In genomic region chr13:46842185-46842584, GRCm38 (mm10) we compare ENCODE assay signal across 11 mouse cellular contexts.
DNase-seq lines count a peak whose midpoint lies in the region; ATAC-seq and TF ChIP-seq lines count a peak whose summit lies in the region.
"Had no signal": no experiment of that assay in that cellular context is flagged by ENCODE, and none has a peak within 500 bp of the region (broad histone marks: within the 10 kb centered on the region; RNA-seq: fewer than 3 reads in every experiment).

No protein-coding gene starts in this region.

- ATAC-seq in embryonic facial prominence, embryonic 12.5 days (ENCODE audit: insufficient number of reproducible peaks, insufficient read depth, low FRiP score, low TSS enrichment), result no peak
- ATAC-seq in lung, postnatal 0 days, result peak; percentile 86
- ATAC-seq in midbrain, embryonic 14.5 days (ENCODE audit: low FRiP score, low TSS enrichment), result no peak
- no peak for ATAC-seq in midbrain, postnatal 0 days (ENCODE audit: low FRiP score)
- ATAC-seq: liver, postnatal 0 days had no signal

- no peak for TF ChIP-seq EP300 in lung, postnatal 0 days (IDR thresholded peaks at IDR 0.05)

- no peak overlapping the region for H3K4me3 ChIP-seq in embryonic facial prominence, embryonic 12.5 days
- no peak overlapping the region for H3K4me3 ChIP-seq in embryonic facial prominence, embryonic 10.5 days
- H3K4me3 ChIP-seq in lung, postnatal 0 days (ENCODE audit: low read depth, low read length), result no peak overlapping the region
- H3K4me3 ChIP-seq in midbrain, embryonic 14.5 days (replicated peaks; ENCODE audit: low read depth, low read length), result no peak overlapping the region
- no peak overlapping the region for H3K4me3 ChIP-seq in midbrain, postnatal 0 days (ENCODE audit: low read depth, low read length)
- H3K4me3 ChIP-seq: neural tube, embryonic 13.5 days had no signal

- no peaks in the 10 kb centered on the region for H3K36me3 ChIP-seq in embryonic facial prominence, embryonic 12.5 days
- H3K36me3 ChIP-seq in embryonic facial prominence, embryonic 10.5 days (replicated peaks), result peaks cover 3% of the 10 kb centered on the region; the same call in 1 of the 2 replicates
- H3K36me3 ChIP-seq in lung, postnatal 0 days (ENCODE audit: insufficient read depth, low read length), result no peaks in the 10 kb centered on the region
- no peaks in the 10 kb centered on the region for H3K36me3 ChIP-seq in midbrain, embryonic 14.5 days (ENCODE audit: control insufficient read depth, insufficient read depth, low read length)
- H3K36me3 ChIP-seq in midbrain, postnatal 0 days (ENCODE audit: insufficient read depth, low read length), result no peaks in the 10 kb centered on the region
- H3K36me3 ChIP-seq: neural tube, embryonic 13.5 days had no signal

- no peaks in the 10 kb centered on the region; the same call in 1 of the 2 replicates for H3K4me1 ChIP-seq in embryonic facial prominence, embryonic 12.5 days
- peaks cover 3% of the 10 kb centered on the region; the same call in 1 of the 2 replicates for H3K4me1 ChIP-seq in embryonic facial prominence, embryonic 10.5 days
- no peaks in the 10 kb centered on the region for H3K4me1 ChIP-seq in lung, postnatal 0 days (ENCODE audit: insufficient read depth, low read depth, low read length)
- peaks cover 4% of the 10 kb centered on the region for H3K4me1 ChIP-seq in midbrain, embryonic 14.5 days (ENCODE audit: control insufficient read depth, insufficient read depth, low read length)
- no peaks in the 10 kb centered on the region for H3K4me1 ChIP-seq in midbrain, postnatal 0 days (ENCODE audit: insufficient read depth, low read length)

- 79% methylated on average over 8 of the region's 8 CpGs for WGBS in embryonic facial prominence, embryonic 12.5 days
- WGBS in embryonic facial prominence, embryonic 10.5 days, result 74% methylated on average over 8 of the region's 8 CpGs
- 51% methylated on average over 8 of the region's 8 CpGs for WGBS in lung, postnatal 0 days
- WGBS in midbrain, embryonic 14.5 days, result 67% methylated on average over 8 of the region's 8 CpGs
- WGBS in midbrain, postnatal 0 days, result 64% methylated on average over 8 of the region's 8 CpGs

- no peak overlapping the region for H3K4me2 ChIP-seq in embryonic facial prominence, embryonic 12.5 days (replicated peaks)
- H3K4me2 ChIP-seq in lung, postnatal 0 days (replicated peaks; ENCODE audit: low read depth, low read length), result no peak overlapping the region; the same call in 1 of the 2 replicates
- no peak overlapping the region for H3K4me2 ChIP-seq in midbrain, embryonic 14.5 days (ENCODE audit: low read length)
- H3K4me2 ChIP-seq in midbrain, postnatal 0 days (ENCODE audit: low read depth, low read length, poor library complexity, severe bottlenecking), result no peak overlapping the region
- H3K4me2 ChIP-seq: neural tube, embryonic 13.5 days had no signal

- no peaks in the 10 kb centered on the region for H3K9me3 ChIP-seq in embryonic facial prominence, embryonic 12.5 days
- no peaks in the 10 kb centered on the region for H3K9me3 ChIP-seq in embryonic facial prominence, embryonic 10.5 days
- no peaks in the 10 kb centered on the region for H3K9me3 ChIP-seq in lung, postnatal 0 days (ENCODE audit: low read length)
- H3K9me3 ChIP-seq in midbrain, embryonic 14.5 days (ENCODE audit: control insufficient read depth, low read length), result no peaks in the 10 kb centered on the region
- H3K9me3 ChIP-seq in midbrain, postnatal 0 days (ENCODE audit: low read length), result no peaks in the 10 kb centered on the region
- H3K9me3 ChIP-seq: neural tube, embryonic 13.5 days had no signal

- H3K9ac ChIP-seq in embryonic facial prominence, embryonic 12.5 days, result no peak overlapping the region
- no peak overlapping the region for H3K9ac ChIP-seq in lung, postnatal 0 days (replicated peaks; ENCODE audit: low read depth)
- H3K9ac ChIP-seq in midbrain, embryonic 14.5 days (replicated peaks; ENCODE audit: low read length), result no peak overlapping the region
- no peak overlapping the region for H3K9ac ChIP-seq in midbrain, postnatal 0 days (replicated peaks; ENCODE audit: low read length, poor library complexity, severe bottlenecking)
- H3K9ac ChIP-seq: liver, postnatal 0 days; neural tube, embryonic 13.5 days had no signal

- no peak for DNase-seq in embryonic facial prominence, embryonic 10.5 days (ENCODE audit: low spot score)
- peak; percentile 39 for DNase-seq in adrenal gland, adult 8-10 months
- DNase-seq in fibroblast of lung, adult 2 months (ENCODE audit: low read depth), result peak; percentile 72
- peak; percentile 71 for DNase-seq in lung, postnatal 0 days (ENCODE audit: low spot score)
- DNase-seq in midbrain, embryonic 14.5 days, result no peak
- no peak for DNase-seq in frontal cortex, postnatal 10 days (ENCODE audit: low spot score in 2 of 2)
- no peak for DNase-seq in midbrain, postnatal 0 days (ENCODE audit: low spot score)
- DNase-seq: liver, postnatal 0 days had no signal

- H3K27ac ChIP-seq in embryonic facial prominence, embryonic 12.5 days, result 0 out of 2 replicates have a peak overlapping the region, but pooled peaks have one; percentile 43
- H3K27ac ChIP-seq in embryonic facial prominence, embryonic 10.5 days (replicated peaks), result no peak overlapping the region
- H3K27ac ChIP-seq in lung, postnatal 0 days (ENCODE audit: low read length), result peak overlapping the region; percentile 23; the same call in 1 of the 2 replicates
- H3K27ac ChIP-seq in midbrain, embryonic 14.5 days (replicated peaks; ENCODE audit: low read depth, low read length), result no peak overlapping the region
- H3K27ac ChIP-seq in midbrain, postnatal 0 days (ENCODE audit: low read depth, low read length), result no peak overlapping the region
- H3K27ac ChIP-seq: kidney, postnatal 0 days; neural tube, embryonic 13.5 days had no signal

- no peaks in the 10 kb centered on the region for H3K27me3 ChIP-seq in embryonic facial prominence, embryonic 12.5 days
- H3K27me3 ChIP-seq in embryonic facial prominence, embryonic 10.5 days (replicated peaks; ENCODE audit: low read depth, poor library complexity, severe bottlenecking), result no peaks in the 10 kb centered on the region
- no peaks in the 10 kb centered on the region for H3K27me3 ChIP-seq in lung, postnatal 0 days (replicated peaks; ENCODE audit: insufficient read depth, low read length)
- H3K27me3 ChIP-seq in midbrain, embryonic 14.5 days (ENCODE audit: control insufficient read depth, insufficient read depth, low read length), result no peaks in the 10 kb centered on the region
- H3K27me3 ChIP-seq in midbrain, postnatal 0 days (ENCODE audit: insufficient read depth, low read length), result no peaks in the 10 kb centered on the region
- H3K27me3 ChIP-seq: neural tube, embryonic 13.5 days had no signal

- no peak for TF ChIP-seq CTCF in lung, postnatal 0 days (IDR thresholded peaks at IDR 0.05)
- no peak for TF ChIP-seq CTCF in midbrain, postnatal 0 days (IDR thresholded peaks at IDR 0.05)

Comparison
In these comparisons a context has a peak if more than half of its experiments do, and no peak if none do; other contexts are left out.
1. H3K27ac ChIP-seq: peak in embryonic facial prominence, embryonic 12.5 days (single experiment) and lung, postnatal 0 days (single experiment); none in embryonic facial prominence, embryonic 10.5 days (single experiment), midbrain, embryonic 14.5 days (single experiment) and midbrain, postnatal 0 days (single experiment).
2. DNase-seq: peak in adrenal gland, adult 8-10 months (single experiment), fibroblast of lung, adult 2 months (single experiment) and lung, postnatal 0 days (single experiment); none in embryonic facial prominence, embryonic 10.5 days (single experiment), midbrain, embryonic 14.5 days (single experiment), frontal cortex, postnatal 10 days (0 of 2) and midbrain, postnatal 0 days (single experiment).